ENCODE assay signal across 17 mouse cellular contexts in the genomic region with DNA sequence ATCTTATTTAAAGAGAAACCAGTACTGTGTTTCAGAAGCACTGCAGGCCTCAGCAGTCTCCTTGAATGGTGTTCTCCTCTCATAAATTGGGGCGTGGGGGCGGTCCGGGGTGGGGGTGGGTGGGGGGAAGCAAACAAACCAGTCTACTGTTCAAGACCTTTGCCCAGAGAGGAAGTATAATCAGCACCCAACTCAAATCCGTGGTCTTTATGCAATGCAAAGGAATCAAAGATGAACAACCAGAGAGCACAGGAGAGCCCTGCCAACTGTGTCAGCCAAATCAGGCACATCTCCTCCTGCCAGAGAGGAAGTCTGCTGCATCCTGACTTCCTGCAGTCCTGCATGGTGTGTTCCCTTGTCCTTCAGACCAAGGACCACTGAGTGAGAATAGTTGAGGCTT.
A peak's percentile ranks its signal among the peaks of the same experiment; 100 is the strongest.
DNase-seq lines count a peak whose midpoint lies in the region; ATAC-seq and TF ChIP-seq lines count a peak whose summit lies in the region.
"Had no signal": no experiment of that assay in that cellular context is flagged by ENCODE, and none has a peak within 500 bp of the region (broad histone marks: within the 10 kb centered on the region; RNA-seq: fewer than 3 reads in every experiment).

No protein-coding gene starts in this region.

- H3K4me2 ChIP-seq in intestine, postnatal 0 days (replicated peaks; ENCODE audit: low read depth): no peak overlapping the region
- H3K4me2 ChIP-seq: limb, embryonic 15.5 days had no signal

- peaks cover 8% of the 10 kb centered on the region; the same call in 1 of the 2 replicates for H3K4me1 ChIP-seq in intestine, postnatal 0 days (replicated peaks; ENCODE audit: control insufficient read depth, insufficient read depth, low read length)
- H3K4me1 ChIP-seq in midbrain, embryonic 10.5 days: peaks cover 9% of the 10 kb centered on the region

- H3K27me3 ChIP-seq in intestine, postnatal 0 days (replicated peaks; ENCODE audit: control insufficient read depth, insufficient read depth, low read length): no peaks in the 10 kb centered on the region
- H3K27me3 ChIP-seq in midbrain, embryonic 10.5 days (ENCODE audit: low read depth, poor library complexity, severe bottlenecking): no peaks in the 10 kb centered on the region
- H3K27me3 ChIP-seq: limb, embryonic 15.5 days; Patski had no signal

- peak; percentile 13 for DNase-seq in cerebellum, adult 11-12 months
- no peak for DNase-seq in cerebellum, postnatal 10 days
- DNase-seq in kidney, postnatal 25 days: peak; percentile 16 to 49
- no peak for DNase-seq in kidney, adult 11 months
- peak; percentile 19 to 23 for DNase-seq in cerebellum, postnatal 14 days
- no peak for DNase-seq in right cerebral cortex, postnatal 4 days
- no peak for DNase-seq in midbrain, embryonic 10.5 days (ENCODE audit: low spot score)
- DNase-seq: forebrain, postnatal 0 days; kidney, postnatal 10 days; right cerebral cortex, postnatal 25 days; thymus, adult 2 months had no signal

- no peak overlapping the region for H3K9ac ChIP-seq in intestine, postnatal 0 days (ENCODE audit: low read depth, low read length)
- H3K9ac ChIP-seq: forebrain, postnatal 0 days; limb, embryonic 15.5 days had no signal

- WGBS in intestine, postnatal 0 days: 40% methylated on average over 4 of the region's 4 CpGs
- 89% methylated on average over 4 of the region's 4 CpGs for WGBS in midbrain, embryonic 10.5 days

- no peaks in the 10 kb centered on the region for H3K9me3 ChIP-seq in intestine, postnatal 0 days (ENCODE audit: control insufficient read depth)
- H3K9me3 ChIP-seq in midbrain, embryonic 10.5 days (replicated peaks): no peaks in the 10 kb centered on the region
- H3K9me3 ChIP-seq: limb, embryonic 15.5 days had no signal

- no peak for TF ChIP-seq CTCF in intestine, postnatal 0 days (IDR thresholded peaks at IDR 0.05; ENCODE audit: low read depth)

- peak; percentile 36; the same call in 1 of the 2 replicates for ATAC-seq in intestine, postnatal 0 days
- ATAC-seq: forebrain, postnatal 0 days; hindbrain, postnatal 0 days; midbrain, embryonic 16.5 days; Patski had no signal

- no peaks in the 10 kb centered on the region for H3K36me3 ChIP-seq in intestine, postnatal 0 days (ENCODE audit: control insufficient read depth, insufficient read depth)
- no peaks in the 10 kb centered on the region for H3K36me3 ChIP-seq in midbrain, embryonic 10.5 days
- H3K36me3 ChIP-seq: limb, embryonic 15.5 days had no signal

- no peak overlapping the region for H3K4me3 ChIP-seq in intestine, postnatal 0 days (ENCODE audit: low read depth, low read length)
- H3K4me3 ChIP-seq in midbrain, embryonic 10.5 days: no peak overlapping the region
- H3K4me3 ChIP-seq: limb, embryonic 15.5 days had no signal

- H3K27ac ChIP-seq in intestine, postnatal 0 days (ENCODE audit: low read depth, low read length): no peak overlapping the region; the same call in 1 of the 2 replicates
- no peak overlapping the region for H3K27ac ChIP-seq in midbrain, embryonic 10.5 days (replicated peaks)
- H3K27ac ChIP-seq: hindbrain, postnatal 0 days; limb, embryonic 15.5 days; macrophage had no signal

Comparison
In these comparisons a context has a peak if more than half of its experiments do, and no peak if none do; other contexts are left out.
1. DNase-seq: peak in cerebellum, adult 11-12 months (single experiment), kidney, postnatal 25 days (2 of 2) and cerebellum, postnatal 14 days (2 of 2); none in cerebellum, postnatal 10 days (0 of 2), kidney, adult 11 months (single experiment), right cerebral cortex, postnatal 4 days (single experiment) and midbrain, embryonic 10.5 days (single experiment).